Mouse (Mus musculus): Measurements from ENCODE around the gene Phb. TPM values are rescaled to one million over a fixed set of nuclear protein-coding genes. Genes with fewer than 3 reads are reported as not detected.

The Phb gene
- total RNA-seq (2023) = 57.4 TPM

GRCm38 (mm10) chr11:95666529-95667149, at the start of gene Phb:
Gene Phb, plus strand, starts transcription at chr11:95666957.

GRCm38 (mm10) chr11:95712563-95713224, 45.9 kb downstream of the Phb start, which contains the start of gene Zfp652:
Gene Zfp652, plus strand, starts transcription at chr11:95712673.

GRCm38 (mm10) chr11:95723287-95723686, 56.5 kb downstream of the Phb start, which contains the start of gene B130006D01Rik:
Gene B130006D01Rik, plus strand, starts transcription at chr11:95723587.

Other genes with a start within 250 kb of the Phb start
- not detected for gene Nxph3, start 152.4 kb upstream of the Phb start, total RNA-seq (2023)
- gene Ngfr, start 79.2 kb upstream of the Phb start, total RNA-seq (2023) = 0.24 TPM
- 74.0 TPM for gene Zfp652, start 45.7 kb downstream of the Phb start, total RNA-seq (2023)
- 2.8 TPM for gene B130006D01Rik, start 56.6 kb downstream of the Phb start, total RNA-seq (2023)
- 2.0 TPM for gene Phospho1, start 157.5 kb downstream of the Phb start, total RNA-seq (2023)
- 19.6 TPM for gene Gngt2, start 170.3 kb downstream of the Phb start, total RNA-seq (2023)
- gene Abi3, start 175.5 kb downstream of the Phb start, total RNA-seq (2023) = 38.1 TPM
- gene B4galnt2, start 247.9 kb downstream of the Phb start, total RNA-seq (2023) = not detected

Measured in CD8-positive naive resting alpha-beta T cell, adult 57 days (primary cell).